Mouse (Mus musculus): ENCODE data around the gene A930009A15Rik. TPM values are rescaled to one million over a fixed set of nuclear protein-coding genes. Genes with fewer than 3 reads are reported as not detected.
A peak's percentile ranks its signal among the peaks of the same experiment; 100 is the strongest.

The A930009A15Rik gene
- polyA plus RNA-seq, 2 experiments from 2014 or later: not detected

DNA sequence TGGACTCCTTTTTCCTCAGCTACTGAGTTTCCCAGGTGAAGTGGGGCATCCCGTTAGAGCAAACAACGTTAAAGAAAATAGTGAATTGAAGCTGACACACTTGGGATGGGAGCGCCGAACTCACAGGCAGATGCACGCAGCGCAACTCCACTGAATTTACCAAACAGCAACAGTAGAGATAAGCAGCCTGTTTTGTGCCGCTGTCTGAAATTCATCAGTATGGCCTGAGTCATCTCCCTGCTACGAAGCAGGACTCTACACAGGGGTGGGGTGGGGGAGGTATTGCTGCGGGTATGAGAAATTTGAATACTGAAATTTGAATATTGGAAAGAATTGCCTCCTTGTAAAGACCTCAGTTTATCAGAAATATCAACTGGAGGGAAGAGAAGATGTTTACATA is 12.2 kb downstream of the A930009A15Rik start:
- ATAC-seq: no peak

DNA sequence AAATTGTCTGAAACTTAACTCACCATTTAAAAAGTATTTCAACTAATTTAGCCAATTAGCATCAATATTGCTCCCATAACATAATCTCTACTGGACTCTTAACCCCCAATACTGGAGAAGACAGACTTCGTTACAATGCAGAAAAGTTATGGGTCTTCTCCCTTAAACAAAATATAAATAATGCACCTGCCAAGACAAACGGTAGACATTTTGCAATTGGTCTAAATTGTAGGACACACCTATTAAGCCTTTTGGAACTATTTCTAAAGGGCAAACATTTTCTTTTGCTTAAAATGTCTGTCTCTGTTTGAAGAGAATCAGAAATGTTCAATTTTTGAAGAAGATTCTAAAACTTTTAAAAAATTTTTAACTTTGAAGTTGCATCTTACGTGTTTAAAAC is 13.3 kb downstream of the A930009A15Rik start:
- ATAC-seq: no peak

DNA sequence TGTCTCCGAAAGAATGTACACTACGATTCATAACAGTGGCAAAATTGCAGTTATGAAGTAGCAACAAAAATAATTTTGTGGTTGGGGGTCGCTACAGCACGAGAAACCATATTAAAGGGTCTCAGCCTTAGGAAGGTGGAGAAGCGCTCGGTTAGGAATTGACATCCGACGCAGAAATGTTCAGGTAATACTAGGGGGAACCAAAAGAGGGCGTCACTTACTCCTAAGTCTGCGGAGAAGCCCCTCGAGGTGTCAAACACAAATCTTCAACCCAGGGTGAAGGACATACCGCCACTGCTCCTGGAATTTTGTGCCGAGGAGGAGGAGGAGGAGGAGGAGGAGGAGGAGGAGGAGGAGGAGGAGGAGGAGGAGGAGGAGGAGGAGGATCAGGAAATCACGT is 14.9 kb downstream of the A930009A15Rik start:
- no peak for ATAC-seq

DNA sequence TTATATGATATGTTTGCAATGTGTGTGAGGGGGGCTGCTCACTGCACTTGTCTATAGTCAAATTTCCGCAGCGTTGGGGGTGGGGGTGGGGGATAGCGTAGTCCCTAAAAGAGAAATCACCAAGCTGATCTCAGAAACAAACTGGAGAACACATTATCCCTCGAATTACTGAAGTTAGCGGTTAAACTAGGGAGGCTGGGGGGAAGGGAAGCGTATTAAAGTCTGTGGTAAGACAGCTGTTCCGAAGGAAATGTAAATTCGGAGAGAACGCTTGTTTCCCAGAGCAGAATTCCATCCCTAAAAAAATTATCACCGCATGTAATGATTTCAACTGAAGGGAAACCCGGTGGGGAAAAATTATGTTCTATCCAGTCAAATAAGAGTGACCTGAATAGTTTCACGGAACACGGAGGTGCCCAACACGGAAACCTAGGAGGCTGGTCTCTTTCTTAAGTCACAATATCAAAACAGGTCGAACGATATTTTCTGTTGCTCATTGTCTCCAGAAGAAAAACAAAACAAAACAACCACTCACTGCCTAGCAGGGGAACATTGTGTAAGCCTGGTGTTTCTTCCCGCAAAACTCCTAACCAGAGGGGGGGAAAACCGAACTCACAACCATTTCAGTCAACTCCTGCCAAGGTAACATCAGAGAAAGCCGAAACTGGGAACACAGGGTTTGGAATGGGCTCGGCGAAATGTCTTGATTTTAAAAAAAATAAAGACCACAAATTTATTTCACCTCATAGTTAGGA is 15.9 kb downstream of the A930009A15Rik start:
- no peak for ATAC-seq

DNA sequence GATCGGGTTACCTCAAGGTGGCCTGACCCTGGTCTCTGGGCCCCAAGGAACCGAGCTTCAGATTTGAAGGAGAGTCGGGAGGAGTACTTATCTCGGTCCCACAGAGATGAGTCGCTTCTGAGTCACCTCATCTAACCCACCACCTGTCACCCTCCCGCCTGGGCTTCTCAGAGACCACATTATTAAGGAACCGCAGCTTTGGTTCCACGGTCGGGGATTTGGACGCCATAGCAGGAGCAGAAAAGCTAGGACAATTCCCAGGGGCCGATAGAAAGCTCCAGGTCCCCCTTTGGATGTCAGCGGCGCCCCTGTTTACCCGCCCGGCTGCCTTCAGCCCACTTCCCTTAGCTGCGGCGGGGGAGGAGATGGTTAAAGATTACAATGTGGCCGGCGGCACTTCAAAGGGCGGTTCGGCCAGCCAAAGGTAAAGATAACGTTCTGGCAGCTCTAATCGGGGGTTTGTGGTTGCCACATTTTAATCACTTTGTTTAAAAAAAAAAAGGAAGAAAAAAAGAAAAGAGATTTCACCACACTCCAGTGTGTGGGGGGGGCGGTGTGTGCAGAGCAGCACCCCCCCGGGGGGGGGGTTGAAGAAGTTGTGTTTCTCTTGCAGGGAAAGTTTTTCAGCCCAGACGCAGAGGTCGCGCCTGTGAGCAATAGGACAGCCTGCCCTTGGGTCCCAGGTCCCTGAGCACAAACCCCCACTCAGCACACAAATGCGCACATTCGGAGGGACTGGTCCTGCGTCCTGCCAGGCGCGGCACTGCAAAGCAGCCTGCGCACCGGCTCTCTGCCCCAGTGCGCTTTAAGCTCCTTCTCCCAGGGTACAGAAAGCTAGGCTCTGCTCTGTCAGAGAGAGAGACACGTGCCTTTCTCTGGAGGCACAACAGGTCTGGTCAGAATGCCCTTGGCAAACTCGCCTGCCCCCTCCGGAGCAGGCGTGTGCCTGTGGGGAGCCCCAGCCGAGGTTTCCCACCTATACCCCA is 16.8 kb downstream of the A930009A15Rik start:
- ATAC-seq: no peak

DNA sequence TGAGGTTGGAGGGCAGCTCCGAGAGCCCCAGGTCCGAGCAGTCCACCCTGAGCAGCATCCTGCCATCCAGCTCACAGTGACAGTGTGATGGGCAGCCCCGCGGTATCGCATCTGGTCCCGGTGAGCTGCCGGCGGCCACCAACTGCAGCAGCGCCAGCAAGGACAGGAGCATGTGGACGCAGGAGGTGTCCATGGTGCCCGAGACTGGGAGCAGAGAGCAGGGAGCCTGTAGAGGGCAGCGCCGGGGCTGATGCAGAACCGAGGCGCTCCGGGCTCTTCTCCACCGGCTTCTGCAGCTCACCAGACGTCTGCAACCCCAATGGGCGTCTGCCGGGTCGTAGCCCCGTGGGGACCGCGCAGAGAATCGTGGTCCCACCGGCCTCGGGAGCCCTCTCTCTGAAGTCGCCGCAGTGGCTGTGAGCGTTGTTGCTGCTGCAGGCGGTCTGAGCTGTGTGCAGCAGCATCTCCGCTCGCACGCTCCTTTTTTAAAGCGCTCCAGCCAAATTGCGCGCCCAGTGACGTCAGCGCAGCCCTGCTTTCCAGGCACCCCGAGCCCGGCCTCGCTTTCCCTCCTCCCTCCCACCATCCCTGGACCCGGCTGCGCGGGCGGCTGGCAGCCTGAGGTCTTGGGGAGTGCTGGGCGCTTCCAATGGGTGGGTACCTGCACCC is 17.6 kb downstream of the A930009A15Rik start, which contains the start of gene Lgr5:
Gene Lgr5 (minus strand): TSS at position 480 of the 669 bp plus-strand sequence.
- ATAC-seq: no peak

DNA sequence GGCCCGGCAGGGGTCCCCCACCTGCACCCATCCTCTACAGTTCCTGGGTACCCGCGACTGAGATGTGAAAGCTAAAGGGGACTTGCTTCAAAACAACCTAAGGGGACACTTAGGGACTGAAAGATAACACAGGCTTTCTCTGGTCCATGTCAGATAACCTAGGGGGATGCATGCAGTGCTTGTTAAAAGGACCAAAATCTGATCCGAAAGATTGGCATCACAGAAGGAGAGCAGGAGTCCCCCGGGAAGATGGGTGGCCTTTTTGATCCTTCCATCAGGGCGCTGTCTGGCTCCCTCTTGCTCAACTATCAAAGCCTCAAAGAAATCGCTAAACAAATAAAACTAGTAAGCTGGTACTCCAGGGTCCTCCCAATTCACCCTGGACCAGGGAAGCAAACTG is 18.2 kb downstream of the A930009A15Rik start:
- no peak for ATAC-seq

DNA sequence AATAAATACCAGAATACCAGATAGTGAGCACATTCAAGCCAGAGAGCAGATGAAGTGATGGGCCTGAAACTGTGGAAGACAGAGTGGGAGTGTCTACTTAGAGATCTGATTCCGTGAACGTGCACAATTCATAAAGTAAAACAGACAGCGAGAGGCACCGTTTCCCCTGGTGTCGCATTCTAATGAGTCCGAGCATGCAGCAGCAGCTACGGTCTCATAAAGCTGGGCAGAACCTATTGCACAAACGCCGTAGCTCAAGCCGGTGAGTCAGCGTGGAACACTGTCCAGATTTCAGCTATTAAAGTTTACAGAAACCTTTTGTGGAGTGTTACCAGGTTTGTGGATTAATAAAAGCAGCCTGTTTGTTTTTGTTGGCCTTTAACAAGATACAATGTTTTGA is 23.4 kb downstream of the A930009A15Rik start:
- ATAC-seq: no peak

DNA sequence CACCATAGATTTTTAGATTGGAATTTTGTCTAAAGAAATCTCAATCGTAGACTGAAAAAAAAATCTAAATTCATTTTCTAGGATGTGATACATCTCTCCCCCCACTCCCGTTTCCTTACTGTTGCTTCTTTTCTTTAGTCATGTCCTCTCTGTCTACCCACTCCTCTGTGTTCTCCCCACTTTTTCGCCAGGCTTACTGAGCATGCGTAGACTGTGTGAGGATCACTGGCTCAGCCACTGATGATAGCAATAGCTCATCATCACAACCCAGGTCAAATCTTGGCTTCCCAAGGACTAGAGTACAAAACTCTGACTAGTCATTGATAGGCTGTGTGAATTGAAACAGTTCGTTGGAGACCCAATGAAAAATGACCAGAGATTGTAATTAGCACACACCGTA is 23.9 kb downstream of the A930009A15Rik start:
- ATAC-seq: no peak

DNA sequence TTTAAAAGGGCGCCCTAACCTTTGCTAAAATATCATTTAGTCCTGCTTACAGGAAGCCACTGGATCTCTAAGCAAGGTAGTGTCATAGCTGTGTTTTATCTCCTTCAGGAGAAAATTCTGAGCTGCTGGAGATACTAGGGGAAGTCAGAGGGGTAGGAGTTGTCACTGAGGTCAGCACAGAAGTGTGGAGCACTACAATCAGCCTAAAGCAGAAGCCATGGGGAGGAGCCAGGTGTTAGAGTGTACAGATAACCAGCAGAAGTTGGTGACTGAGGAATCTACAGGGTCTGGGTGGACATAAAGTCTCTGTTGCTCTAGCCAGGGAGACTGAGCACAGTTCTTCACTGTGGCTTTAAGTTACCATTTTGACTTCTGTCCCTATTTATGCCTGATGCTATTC is 26.0 kb downstream of the A930009A15Rik start:
- no peak for ATAC-seq

DNA sequence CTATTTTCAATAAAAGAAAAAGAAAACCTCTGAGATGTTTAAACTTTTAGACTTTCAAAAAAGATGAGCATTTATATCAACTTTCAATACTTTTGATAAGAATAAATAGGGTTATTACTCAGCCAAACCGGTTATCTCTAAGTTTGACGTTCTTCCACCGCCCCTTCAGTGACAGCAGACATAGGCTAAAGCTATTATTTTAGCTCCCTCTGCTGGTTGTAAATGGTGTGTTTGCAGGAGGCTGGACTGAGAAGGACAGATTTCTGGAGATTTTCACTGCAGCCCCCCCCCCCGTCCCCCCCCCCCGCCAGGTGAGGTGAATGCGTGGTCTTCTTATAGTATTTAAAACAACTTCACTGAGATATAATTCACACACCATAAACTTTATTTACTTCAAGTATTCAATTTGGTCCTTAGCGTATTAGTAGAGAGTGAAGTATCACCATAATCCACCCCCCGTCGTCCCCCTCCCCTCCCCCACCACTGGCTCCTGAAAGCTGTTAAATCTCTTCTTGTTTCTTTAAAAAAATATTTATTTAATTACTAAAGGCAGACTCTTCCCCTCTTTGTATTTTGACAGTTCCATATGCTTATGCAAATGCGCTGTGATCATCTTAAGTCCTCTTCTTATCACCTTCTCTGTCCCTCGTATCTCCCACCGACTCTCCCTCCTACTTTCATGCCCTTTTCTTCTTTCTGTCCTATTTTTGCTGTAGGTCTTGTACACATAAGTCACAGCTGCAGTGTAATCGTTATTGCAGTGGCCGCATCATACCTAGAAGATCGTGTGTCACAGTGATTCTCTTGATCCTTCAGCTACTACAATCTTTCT is 47.9 kb downstream of the A930009A15Rik start:
- peak; percentile 77 for ATAC-seq

DNA sequence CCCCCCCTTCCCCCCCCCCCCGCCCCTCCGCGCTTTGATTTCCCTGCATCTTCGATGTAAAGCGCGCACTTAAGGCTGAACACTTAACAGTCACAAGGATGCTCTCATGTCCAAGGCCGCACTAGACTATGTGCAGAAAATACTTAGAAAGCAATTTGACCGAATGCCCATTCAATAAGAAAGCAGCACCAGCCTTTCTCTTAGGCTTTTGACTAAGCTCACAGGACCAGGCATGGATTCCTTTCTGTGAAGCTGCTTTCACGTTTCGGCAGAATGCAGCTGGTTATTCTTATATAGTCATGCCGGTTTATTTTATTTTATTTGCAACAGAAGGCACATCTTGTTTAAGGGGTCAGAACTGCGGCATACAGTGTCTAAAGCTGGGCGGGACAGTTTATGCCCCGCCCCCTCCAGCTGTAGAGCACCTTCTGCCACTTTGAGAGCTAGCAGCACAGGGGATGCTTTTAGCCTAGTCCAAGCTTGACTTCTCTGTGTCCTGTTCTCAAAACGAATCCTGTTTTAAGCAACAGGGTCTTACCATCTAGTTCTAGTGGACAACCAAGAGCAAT is 48.6 kb downstream of the A930009A15Rik start:
- ATAC-seq: no peak

DNA sequence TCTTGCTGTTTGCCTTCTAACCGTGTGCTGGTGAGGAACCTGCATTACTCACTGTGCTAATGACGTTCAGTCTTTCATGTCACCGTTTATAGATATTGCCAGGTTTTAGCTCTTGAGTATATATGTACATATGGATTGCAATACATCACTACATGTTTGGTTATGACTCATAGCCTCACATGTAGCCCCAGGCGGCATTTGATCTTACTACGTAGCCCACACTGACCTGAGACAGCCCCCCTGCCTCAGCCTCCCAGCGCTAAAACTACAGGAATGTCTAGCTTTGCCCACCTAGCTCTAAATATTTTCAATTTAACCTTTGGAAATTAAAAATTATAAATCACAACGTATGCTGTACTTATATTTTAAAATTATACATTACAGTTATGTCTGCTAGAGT is 53.7 kb downstream of the A930009A15Rik start:
- no peak for ATAC-seq

DNA sequence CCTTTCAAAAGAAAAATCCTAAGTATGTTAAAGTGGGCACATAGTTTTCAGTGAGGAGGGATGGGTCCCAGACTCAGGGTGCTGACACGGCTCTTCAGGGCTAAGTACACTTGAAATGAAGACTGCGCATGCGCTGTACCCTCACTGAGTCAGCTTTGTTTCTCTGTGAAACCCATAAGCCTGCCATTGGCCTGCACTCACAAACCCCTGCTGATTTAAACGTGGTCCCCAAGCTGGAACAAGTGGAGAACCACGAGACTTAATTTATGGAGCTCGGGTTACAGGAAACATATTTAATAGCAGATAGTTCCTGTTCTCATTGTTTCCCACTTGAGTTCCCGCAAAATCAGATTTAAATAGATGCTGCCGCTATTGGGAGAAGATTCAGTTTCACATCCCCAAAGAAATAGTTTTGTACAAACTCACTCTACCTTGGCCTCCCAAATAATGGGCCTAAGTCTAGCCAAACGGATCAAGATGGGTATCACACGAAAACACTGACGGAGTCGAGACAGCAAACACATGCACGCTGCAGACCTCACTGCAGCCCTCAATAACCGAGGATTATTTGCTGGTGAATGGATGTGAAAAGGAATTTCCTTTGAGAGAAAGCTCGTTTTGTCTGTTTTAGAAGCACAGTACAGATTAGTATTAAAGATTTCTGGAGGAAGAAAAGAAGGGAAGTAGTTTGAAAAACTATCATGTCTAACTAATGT is 54.3 kb downstream of the A930009A15Rik start:
- no peak for ATAC-seq

DNA sequence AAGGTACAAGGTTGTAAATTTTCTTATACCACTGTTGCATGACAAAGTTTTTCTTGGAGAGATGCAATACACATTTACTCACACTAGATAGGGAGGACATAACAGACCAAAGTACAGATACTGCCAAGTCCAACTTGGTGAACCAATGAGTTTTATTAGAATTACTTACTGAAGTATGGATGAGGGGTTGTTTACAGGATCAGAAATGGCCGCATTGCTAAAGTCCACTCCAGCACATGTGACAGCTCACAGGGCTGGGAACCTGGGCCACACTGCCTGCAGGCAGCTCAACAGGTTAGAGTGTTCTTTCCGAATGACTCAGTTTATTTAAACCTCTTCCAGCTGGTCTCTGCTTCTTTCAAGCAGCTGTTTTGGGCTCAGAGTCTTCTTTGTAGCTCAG is 55.2 kb downstream of the A930009A15Rik start:
- no peak for ATAC-seq

DNA sequence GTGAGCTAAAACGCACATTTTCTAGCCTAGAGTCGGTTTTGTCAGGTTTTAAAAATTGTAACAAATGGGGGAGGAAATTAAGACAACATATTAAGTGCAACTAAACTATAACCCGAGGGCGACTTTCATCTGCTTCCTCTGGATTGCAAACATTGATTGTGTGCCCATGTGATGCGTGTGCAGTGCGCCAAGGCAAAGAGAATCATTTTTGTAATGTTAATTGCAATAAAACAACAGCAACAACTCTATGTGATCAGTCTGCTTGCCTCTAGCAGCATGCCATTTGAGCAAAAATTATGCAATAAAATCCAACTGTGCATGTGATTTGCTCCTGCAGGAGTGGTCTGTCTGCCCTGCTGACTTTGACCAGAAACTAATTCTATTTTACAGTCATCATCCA is 56.9 kb downstream of the A930009A15Rik start:
- no peak for ATAC-seq

Other genes starting within 250 kb of the A930009A15Rik start
- 10 to 100 TPM; 50.9 to 54.8 TPM for gene Tmem19, start 207.5 kb upstream of the A930009A15Rik start, polyA plus RNA-seq (2017; shearing (Covaris generic))
- gene Thap2, start 185.5 kb upstream of the A930009A15Rik start, polyA plus RNA-seq (2017; shearing (Covaris generic)): 10 to 100 TPM; 12.2 to 16.8 TPM
- 10 to 100 TPM; 33.8 to 39.0 TPM for gene Zfc3h1, start 185.0 kb upstream of the A930009A15Rik start, polyA plus RNA-seq (2017; shearing (Covaris generic))
- gene Lgr5, start 17.8 kb downstream of the A930009A15Rik start, polyA plus RNA-seq (2017; shearing (Covaris generic)): under 1 TPM in 1 of 2 experiments, not detected in 1; 0.23 TPM
- not detected for gene Tspan8, start 246.8 kb downstream of the A930009A15Rik start, polyA plus RNA-seq (2017; shearing (Covaris generic))